Mouse (Mus musculus): ENCODE data around the gene 4930507D05Rik. TPM values are rescaled to one million over a fixed set of nuclear protein-coding genes. Genes with fewer than 3 reads are reported as not detected.
A peak's percentile ranks its signal among the peaks of the same experiment; 100 is the strongest.
"Not testable (repeated sequence)": the region's sequence is repeated elsewhere in the genome, so short reads cannot be mapped to it uniquely, and the experiment has no call there.

4930507D05Rik gene
- polyA plus RNA-seq, 1 experiment from 2014 or later: 1.1 TPM

DNA sequence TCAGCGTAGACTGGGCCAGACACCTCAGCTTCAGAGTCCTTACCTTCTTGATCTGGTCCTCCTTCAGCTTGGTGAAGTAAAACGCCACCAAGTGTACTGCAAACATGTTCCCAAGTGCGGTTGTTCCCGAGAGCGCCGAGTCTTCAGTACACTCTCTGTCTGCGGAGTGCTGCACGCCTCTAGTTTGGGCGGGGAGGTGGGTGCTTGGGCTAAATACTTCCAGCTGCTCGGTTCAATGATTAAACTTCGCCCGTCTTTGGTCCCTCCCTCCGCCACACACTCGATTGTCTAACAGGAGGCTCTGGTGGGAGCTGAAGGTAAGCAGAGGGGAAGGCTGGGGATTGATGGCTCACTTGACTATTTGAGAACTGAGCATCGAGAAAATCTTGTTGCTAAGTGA lies 27.0 kb upstream of the 4930507D05Rik start, which contains the start of gene Hkdc1:
Hkdc1 (minus strand) TSS at position 237 of the 400 bp plus-strand sequence.
- no peak within 1 kb of the TSS for H3K27ac ChIP-seq (replicated peaks)
- H3K4me1 ChIP-seq: no peaks in the 10 kb centered on the region
- no peak for ATAC-seq (ENCODE audit: low FRiP score, low read depth)
- no peaks in the 10 kb centered on the region for H3K36me3 ChIP-seq
- no peak within 1 kb of the TSS for H3K9ac ChIP-seq (replicated peaks)
- H3K4me3 ChIP-seq: no peak within 1 kb of the TSS
- H3K27me3 ChIP-seq: 0 out of 2 replicates have a peak, but pooled peaks cover 3% of the 10 kb centered on the region
- no peak within 1 kb of the TSS for H3K4me2 ChIP-seq (replicated peaks)
- H3K9me3 ChIP-seq: no peaks in the 10 kb centered on the region
- 53% methylated on average over 15 of the region's 15 CpGs for WGBS

DNA sequence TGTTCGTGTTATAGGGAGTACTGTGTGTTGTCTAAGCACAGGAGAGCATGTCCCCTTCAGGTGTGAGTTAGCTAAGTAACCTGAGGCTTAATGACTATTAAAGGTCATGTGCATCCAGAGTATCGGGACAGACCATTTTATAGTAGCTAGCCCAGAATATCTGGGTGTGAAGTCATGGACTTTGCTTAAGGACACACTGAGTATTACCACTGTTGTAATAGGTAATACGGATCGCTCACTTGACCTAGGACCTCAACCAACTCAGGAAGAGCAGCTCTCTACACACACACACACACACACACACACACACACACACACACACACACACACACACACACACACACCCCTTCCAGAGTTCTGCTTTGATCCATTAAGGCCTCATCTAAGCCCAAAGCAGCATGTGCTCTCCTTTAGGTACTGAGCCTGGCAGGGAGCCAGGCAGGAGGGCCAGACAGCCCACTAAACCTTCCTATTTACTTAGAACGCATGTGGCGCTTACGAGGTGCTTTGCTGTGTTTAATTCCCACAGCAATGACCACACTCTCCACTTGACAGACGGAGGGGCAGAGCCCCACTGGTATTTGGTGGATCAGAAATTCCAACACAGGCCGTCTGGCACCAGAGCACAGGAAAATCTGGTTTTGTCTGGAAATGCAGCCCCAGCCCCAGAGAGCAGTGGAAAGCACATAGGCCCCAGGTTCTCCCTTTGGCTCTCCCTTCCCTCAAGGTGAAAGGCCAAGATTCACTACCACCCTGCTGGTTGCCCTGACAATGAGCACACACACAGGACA lies 24.0 kb upstream of the 4930507D05Rik start:
- no peaks in the 10 kb centered on the region for H3K4me1 ChIP-seq
- 52% methylated on average over 9 of the region's 9 CpGs for WGBS

DNA sequence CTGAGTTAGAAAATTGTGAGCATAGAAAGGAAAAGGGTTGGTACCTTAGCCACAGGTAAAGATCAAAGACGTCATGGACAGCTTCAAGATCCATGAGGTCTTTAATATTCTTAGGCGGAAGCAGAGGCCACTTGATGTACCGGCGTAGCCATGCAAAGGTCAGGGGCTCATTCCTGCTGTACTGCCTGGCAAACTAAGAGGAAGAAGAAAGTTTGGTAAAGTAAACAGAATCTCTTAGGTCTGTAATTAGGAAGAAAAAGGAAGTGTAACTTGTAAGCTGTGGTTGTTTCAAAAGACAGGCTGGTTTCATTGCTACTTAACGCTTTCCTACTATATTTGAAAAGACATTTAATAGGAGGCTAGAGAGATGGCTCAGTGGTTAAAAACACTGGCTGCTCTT lies 18.9 kb upstream of the 4930507D05Rik start:
- 90% methylated on average over 5 of the region's 5 CpGs for WGBS
- Histone ChIP-seq H3K9ac (replicated peaks) (no peak overlapping the region), H3K27me3 (no peaks in the 10 kb centered on the region), H3K4me2 (replicated peaks) (no peak overlapping the region), H3K9me3 (no peaks in the 10 kb centered on the region), H3K4me1 (no peaks in the 10 kb centered on the region), H3K27ac (replicated peaks) (no peak overlapping the region), H3K4me3 (no peak overlapping the region), H3K36me3 (peaks cover 74% of the 10 kb centered on the region)
- no peak for ATAC-seq (ENCODE audit: low FRiP score, low read depth)

More for the DNA sequence above, 24.0 kb upstream of the 4930507D05Rik start:
- H3K27me3 ChIP-seq: 0 out of 2 replicates have a peak, but pooled peaks cover 3% of the 10 kb centered on the region
- H3K4me3 ChIP-seq: no peak overlapping the region
- H3K27ac ChIP-seq (replicated peaks): no peak overlapping the region
- no peaks in the 10 kb centered on the region for H3K9me3 ChIP-seq
- no peak for ATAC-seq (ENCODE audit: low FRiP score, low read depth)
- H3K4me2 ChIP-seq (replicated peaks): no peak overlapping the region
- H3K9ac ChIP-seq (replicated peaks): no peak overlapping the region
- H3K36me3 ChIP-seq: peaks cover 25% of the 10 kb centered on the region

DNA sequence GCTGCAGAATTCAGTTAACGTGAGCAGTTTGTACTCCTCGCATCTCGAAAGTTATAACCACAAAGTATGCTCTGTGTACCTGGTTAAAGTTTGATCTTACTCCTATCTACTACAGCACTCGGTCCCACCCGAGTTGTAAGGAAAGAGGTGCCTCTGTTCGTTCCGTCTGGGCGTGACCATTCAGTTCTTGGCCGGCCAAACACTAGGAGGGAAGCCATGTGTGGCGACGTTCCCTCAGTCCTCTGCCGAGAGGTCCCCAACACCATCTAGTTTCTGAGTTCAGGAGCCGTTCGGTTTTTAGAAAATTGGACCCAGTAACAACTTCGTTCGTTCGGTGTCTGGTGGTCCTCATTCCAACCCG lies 971 bp downstream of the 4930507D05Rik start:
- peak overlapping the region; percentile 80 for H3K27ac ChIP-seq (replicated peaks)
- H3K4me3 ChIP-seq: peak overlapping the region; percentile 94
- H3K4me2 ChIP-seq (replicated peaks): peak overlapping the region; percentile 78
- no peaks in the 10 kb centered on the region for H3K27me3 ChIP-seq
- WGBS: 36% methylated on average over 18 of the region's 18 CpGs
- peaks cover 16% of the 10 kb centered on the region for H3K4me1 ChIP-seq
- peak overlapping the region; percentile 28; the same call in 1 of the 2 replicates for H3K9ac ChIP-seq (replicated peaks)
- no peak; the same call in 1 of the 2 replicates for ATAC-seq (ENCODE audit: low FRiP score, low read depth)
- H3K9me3 ChIP-seq: no peaks in the 10 kb centered on the region
- peaks cover 32% of the 10 kb centered on the region for H3K36me3 ChIP-seq

DNA sequence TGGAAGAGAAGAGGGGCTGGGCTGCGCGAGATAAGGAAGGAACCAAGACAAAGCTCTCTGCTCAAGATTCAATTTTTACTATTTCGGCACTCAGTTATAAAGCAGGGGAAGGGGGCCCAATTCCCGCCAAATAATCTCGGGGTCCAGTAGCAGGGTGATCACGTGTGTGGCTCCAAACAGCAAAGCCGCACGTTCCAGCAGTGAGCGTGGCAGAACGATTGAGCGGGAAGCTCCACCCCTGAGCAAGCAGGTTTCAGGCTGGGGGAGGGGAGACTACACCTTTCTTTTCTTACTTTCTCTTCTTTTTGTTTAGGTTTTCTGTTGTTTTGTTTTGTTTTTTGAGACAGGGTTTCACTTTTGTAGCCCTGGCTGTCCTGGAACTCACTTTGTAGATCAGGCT lies 2.7 kb downstream of the 4930507D05Rik start:
- Histone ChIP-seq H3K36me3 (peaks cover 28% of the 10 kb centered on the region), H3K4me1 (peaks cover 16% of the 10 kb centered on the region)
- not testable (repeated sequence) for H3K4me2 ChIP-seq (replicated peaks); H3K27me3 ChIP-seq; H3K9ac ChIP-seq (replicated peaks); ATAC-seq (ENCODE audit: low FRiP score, low read depth); H3K4me3 ChIP-seq; H3K27ac ChIP-seq (replicated peaks); H3K9me3 ChIP-seq
- WGBS: 74% methylated on average over 11 of the region's 11 CpGs

DNA sequence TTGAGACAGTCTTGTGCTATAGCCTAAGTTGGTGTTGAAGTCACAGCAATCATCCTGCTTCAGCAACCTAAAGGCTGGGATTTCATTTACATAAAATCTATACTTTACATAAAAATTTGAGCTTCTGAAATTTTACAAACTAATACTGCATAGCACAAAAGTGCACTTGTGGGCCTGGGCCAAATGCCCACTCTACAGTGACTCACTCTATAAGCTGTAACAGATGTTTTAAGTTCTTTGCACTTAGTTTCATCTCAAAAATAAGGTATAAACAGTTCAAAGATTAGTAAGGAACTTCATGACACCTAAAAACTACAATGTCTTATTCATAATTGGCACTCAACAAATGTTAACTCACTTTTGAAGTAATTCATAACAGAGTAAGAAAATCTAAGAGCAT lies 12.0 kb downstream of the 4930507D05Rik start:
- ATAC-seq (ENCODE audit: low FRiP score, low read depth): no peak
- Histone ChIP-seq H3K27me3 (no peaks in the 10 kb centered on the region), H3K36me3 (peaks cover 56% of the 10 kb centered on the region)

DNA sequence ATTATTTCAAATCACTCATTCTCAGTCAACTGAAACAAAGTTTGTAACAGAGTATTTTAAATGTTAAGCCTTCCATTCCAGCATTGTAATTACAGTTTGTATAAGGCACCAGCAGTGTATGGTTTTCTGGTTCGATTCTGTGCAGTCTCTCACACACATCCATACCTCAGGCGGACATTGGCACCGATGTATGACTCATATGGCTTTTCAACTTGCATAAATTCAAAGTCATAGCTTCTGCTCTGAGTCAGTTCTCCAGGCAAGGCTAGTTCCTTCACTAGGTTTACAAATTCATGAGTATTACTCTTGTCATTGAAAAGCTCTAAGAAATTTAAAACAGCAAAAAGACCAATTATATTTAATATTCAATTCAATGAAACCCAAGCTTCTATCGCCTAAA lies 20.4 kb downstream of the 4930507D05Rik start:
- Histone ChIP-seq H3K27me3 (no peaks in the 10 kb centered on the region), H3K4me3 (no peak overlapping the region), H3K27ac (replicated peaks) (no peak overlapping the region), H3K9me3 (no peaks in the 10 kb centered on the region), H3K9ac (replicated peaks) (no peak overlapping the region), H3K4me2 (replicated peaks) (no peak overlapping the region), H3K4me1 (no peaks in the 10 kb centered on the region), H3K36me3 (0 out of 2 replicates have a peak, but pooled peaks cover 11% of the 10 kb centered on the region)
- no peak for ATAC-seq (ENCODE audit: low FRiP score, low read depth)
- 93% methylated on average over 4 of the region's 4 CpGs for WGBS

More for the DNA sequence above, 12.0 kb downstream of the 4930507D05Rik start:
- Histone ChIP-seq H3K4me1 (no peaks in the 10 kb centered on the region), H3K9me3 (no peaks in the 10 kb centered on the region), H3K27ac (replicated peaks) (no peak overlapping the region), H3K4me2 (replicated peaks) (no peak overlapping the region), H3K4me3 (no peak overlapping the region), H3K9ac (replicated peaks) (no peak overlapping the region)

DNA sequence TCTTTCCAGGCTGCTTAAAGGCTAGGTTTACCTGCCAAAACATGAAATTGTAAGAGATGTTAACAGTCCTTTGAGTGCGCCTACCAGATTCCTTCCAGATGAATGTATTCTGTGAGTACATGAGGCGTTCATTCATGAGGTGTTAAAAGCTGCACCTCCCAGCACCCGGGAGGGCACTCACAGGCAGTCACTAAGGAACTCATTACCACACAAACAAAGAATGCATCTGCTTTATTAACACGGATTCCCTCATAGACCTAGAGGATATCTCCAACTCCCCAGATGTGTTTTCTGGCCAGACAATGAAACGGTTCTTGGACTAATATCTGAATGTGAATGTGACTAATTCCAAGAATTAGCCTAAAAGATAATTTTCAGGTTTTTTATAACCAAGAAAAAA lies 21.8 kb downstream of the 4930507D05Rik start:
- H3K4me1 ChIP-seq: no peaks in the 10 kb centered on the region
- 0 out of 2 replicates have a peak, but pooled peaks cover 11% of the 10 kb centered on the region for H3K36me3 ChIP-seq
- no peak overlapping the region for H3K4me3 ChIP-seq
- H3K9ac ChIP-seq (replicated peaks): no peak overlapping the region
- no peak overlapping the region for H3K4me2 ChIP-seq (replicated peaks)
- no peak for ATAC-seq (ENCODE audit: low FRiP score, low read depth)
- no peak overlapping the region for H3K27ac ChIP-seq (replicated peaks)
- no peaks in the 10 kb centered on the region for H3K27me3 ChIP-seq
- WGBS: 62% methylated on average over 5 of the region's 5 CpGs
- H3K9me3 ChIP-seq: no peaks in the 10 kb centered on the region

DNA sequence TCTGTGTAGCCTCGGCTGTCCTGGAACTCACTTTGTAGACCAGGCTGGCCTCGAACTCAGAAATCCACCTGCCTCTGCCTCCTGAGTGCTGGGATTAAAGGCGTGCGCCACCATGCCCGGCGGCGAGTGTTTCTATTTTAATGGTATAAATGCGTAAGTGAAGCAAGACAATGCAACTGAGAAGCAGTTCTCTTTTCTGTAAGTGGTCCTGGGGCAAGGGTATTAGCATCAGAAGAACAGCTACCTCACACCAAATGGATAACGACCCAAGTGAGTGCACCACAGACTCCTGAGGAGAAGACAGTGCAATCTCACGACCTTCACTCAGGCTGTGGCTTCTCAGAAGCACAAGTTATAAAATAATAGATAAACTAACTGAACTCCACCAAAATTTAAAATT lies 25.7 kb downstream of the 4930507D05Rik start:
- Histone ChIP-seq H3K9me3 (no peaks in the 10 kb centered on the region), H3K36me3 (0 out of 2 replicates have a peak, but pooled peaks cover 4% of the 10 kb centered on the region), H3K4me1 (no peaks in the 10 kb centered on the region), H3K4me3 (no peak overlapping the region), H3K27me3 (no peaks in the 10 kb centered on the region), H3K27ac (replicated peaks) (no peak overlapping the region), H3K9ac (replicated peaks) (no peak overlapping the region), H3K4me2 (replicated peaks) (no peak overlapping the region)
- WGBS: 92% methylated on average over 10 of the region's 10 CpGs
- ATAC-seq (ENCODE audit: low FRiP score, low read depth): no peak

DNA sequence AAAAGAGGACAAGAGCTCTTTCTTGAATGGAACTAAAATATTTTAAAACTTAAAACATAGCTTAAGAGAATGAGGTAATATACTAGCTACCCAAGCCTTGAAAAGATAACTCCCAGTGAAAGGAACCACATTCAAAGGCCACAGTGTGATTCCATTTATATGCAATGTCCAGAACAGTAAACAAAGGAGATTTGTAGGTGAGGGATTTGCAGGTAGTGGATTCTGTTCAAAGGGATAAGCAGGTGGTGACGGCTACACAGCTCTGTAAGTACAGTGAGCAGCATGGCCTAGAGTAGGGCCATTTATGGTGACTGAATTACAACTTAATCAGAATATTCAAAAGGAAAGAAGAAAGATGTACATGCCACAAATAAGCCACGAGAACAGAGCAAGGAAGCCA lies 27.7 kb downstream of the 4930507D05Rik start:
- Histone ChIP-seq H3K4me3 (no peak overlapping the region), H3K36me3 (0 out of 2 replicates have a peak, but pooled peaks cover 4% of the 10 kb centered on the region), H3K4me2 (replicated peaks) (no peak overlapping the region), H3K9ac (replicated peaks) (no peak overlapping the region), H3K4me1 (0 out of 2 replicates have a peak, but pooled peaks cover 6% of the 10 kb centered on the region), H3K27me3 (no peaks in the 10 kb centered on the region), H3K9me3 (no peaks in the 10 kb centered on the region), H3K27ac (replicated peaks) (no peak overlapping the region)
- no peak for ATAC-seq (ENCODE audit: low FRiP score, low read depth)
- 73% methylated on average over 2 of the region's 2 CpGs for WGBS

DNA sequence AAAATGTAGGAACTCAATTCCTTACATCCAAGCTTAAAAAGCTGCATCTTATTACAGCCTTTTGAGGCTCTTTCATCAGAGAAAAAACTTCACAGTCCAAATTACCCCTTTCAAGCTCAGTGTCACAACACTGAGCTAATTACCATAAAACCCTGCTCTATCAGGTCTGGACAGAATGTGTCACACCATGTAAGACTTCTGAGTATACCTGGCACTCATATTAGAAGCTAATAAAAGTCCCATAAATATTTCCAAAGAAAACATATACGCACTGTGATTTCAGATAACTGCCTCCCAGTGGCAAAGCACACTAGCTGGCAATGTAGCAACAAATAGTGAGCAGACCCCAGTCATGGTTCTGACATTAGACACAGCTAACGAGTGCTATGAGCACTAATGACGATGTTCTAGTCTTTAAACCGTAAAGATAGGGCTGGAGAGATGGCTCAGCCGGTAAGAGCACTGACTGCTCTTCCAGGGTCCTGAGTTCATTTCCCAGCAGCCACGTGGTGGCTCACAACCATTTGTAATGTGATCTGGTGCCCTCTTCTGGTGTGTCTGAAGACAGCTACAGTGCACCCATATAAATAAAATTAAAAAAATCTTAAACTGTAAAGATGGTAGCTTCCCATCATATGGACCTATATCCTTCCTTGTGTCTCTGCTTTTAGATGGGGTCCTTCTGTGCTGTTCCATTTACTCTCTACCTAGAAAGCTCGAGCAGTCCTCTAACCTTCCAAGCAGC lies 32.0 kb downstream of the 4930507D05Rik start:
- no peak overlapping the region for H3K4me2 ChIP-seq (replicated peaks)
- ATAC-seq (ENCODE audit: low FRiP score, low read depth): no peak
- 0 out of 2 replicates have a peak, but pooled peaks cover 4% of the 10 kb centered on the region for H3K36me3 ChIP-seq

More for the DNA sequence above, 32.0 kb downstream of the 4930507D05Rik start:
- H3K27ac ChIP-seq (replicated peaks): no peak overlapping the region
- no peak overlapping the region for H3K4me3 ChIP-seq
- no peak overlapping the region for H3K9ac ChIP-seq (replicated peaks)
- peaks cover 12% of the 10 kb centered on the region; the same call in 1 of the 2 replicates for H3K4me1 ChIP-seq
- no peaks in the 10 kb centered on the region for H3K9me3 ChIP-seq
- 73% methylated on average over 7 of the region's 7 CpGs for WGBS
- no peaks in the 10 kb centered on the region for H3K27me3 ChIP-seq
